Mouse (Mus musculus) neural tube, embryonic 14.5 days (tissue): ENCODE results near the gene Maml3. TPM values are rescaled to one million over a fixed set of nuclear protein-coding genes. Genes with fewer than 3 reads are reported as not detected.

ENCODE experiments used
- ATAC-seq: fragments of 200-750 bp; cut with Nextera tagmentation; 2 replicates; pipeline ENCODE4 v1.8.0; 2017; ENCODE audit warnings: low read depth, mild to moderate bottlenecking, moderate TSS enrichment, moderate library complexity
- H3K27ac ChIP-seq: fragments of 300-500 bp; sonication (generic); 2 replicates; pipeline ENCODE4 v1.5.1; 2014; ENCODE audit warnings: low read depth, mild to moderate bottlenecking, control low read depth, low read length, moderate library complexity, mixed read lengths
- H3K27me3 ChIP-seq: fragments of 300-500 bp; sonication (generic); 2 replicates; pipeline ENCODE4 v1.6.1; 2014; ENCODE audit warnings: low read length; ENCODE audit not compliant: control insufficient read depth, insufficient read depth
- H3K36me3 ChIP-seq: fragments of 300-500 bp; sonication (generic); 2 replicates; pipeline ENCODE4 v1.6.1; 2014; ENCODE audit warnings: low read length, mixed read lengths; ENCODE audit not compliant: control insufficient read depth, insufficient read depth
- H3K4me1 ChIP-seq: fragments of 300-500 bp; sonication (generic); 2 replicates; pipeline ENCODE4 v1.6.1; 2014; ENCODE audit warnings: low read length; ENCODE audit not compliant: control insufficient read depth, insufficient read depth
- H3K4me2 ChIP-seq: fragments of 300-500 bp; sonication (generic); 2 replicates; pipeline ENCODE4 v1.6.1; 2014; ENCODE audit warnings: mild to moderate bottlenecking, low read depth, low read length, control low read depth
- H3K4me3 ChIP-seq: fragments of 300-500 bp; sonication (generic); 2 replicates; pipeline ENCODE4 v1.5.1; 2014; ENCODE audit warnings: low read depth, low read length, control low read depth, mixed read lengths
- H3K9ac ChIP-seq: fragments of 300-500 bp; sonication (generic); replicated peaks from 2 replicates; pipeline ENCODE4 v1.6.1; 2014; ENCODE audit warnings: low read depth, mild to moderate bottlenecking, control low read depth, low read length, mixed read lengths
- H3K9me3 ChIP-seq: fragments of 300-500 bp; sonication (generic); 2 replicates; pipeline ENCODE4 v1.6.1; 2016; ENCODE audit warnings: low read length; ENCODE audit not compliant: control insufficient read depth
- WGBS: fragments of 180-500 bp; shearing (Covaris S2); extraction: QIAGEN DNeasy Blood & Tissue Kit; methylation state at CpG from one replicate; pipeline ENCODE4 v1.1.7; 2014; 5-methylcytosine and 5-hydroxymethylcytosine counted together
- polyA plus RNA-seq: library from polyadenylated mRNA; unstranded; fragments of >200 nt; fragmentation: Nextera tagmentation; extraction: Ambion mirVana; gene quantifications from 2 replicates; pipeline ENCODE4 v1.2.1, GENCODE M21; 2014

The Maml3 gene
- polyA plus RNA-seq, 1 experiment from 2014 or later, result 8.2 TPM

GRCm38 (mm10) chr3:52100926-52101325, 4.0 kb downstream of the Maml3 start:
- Histone ChIP-seq H3K4me1 (peaks cover 3% of the 10 kb centered on the region; the same call in 1 of the 2 replicates), H3K36me3 (no peaks in the 10 kb centered on the region), H3K4me2 (peak overlapping the region; percentile 80), H3K27me3 (no peaks in the 10 kb centered on the region), H3K9ac (peak overlapping the region; percentile 74), H3K9me3 (no peaks in the 10 kb centered on the region), H3K4me3 (peak overlapping the region; percentile 64), H3K27ac (peak overlapping the region; percentile 100; the same call in 1 of the 2 replicates)
- 22% methylated on average over 9 of the region's 9 CpGs for WGBS
- ATAC-seq, result no peak

- no peak overlapping the region for H3K9ac ChIP-seq
- peaks cover 3% of the 10 kb centered on the region; the same call in 1 of the 2 replicates for H3K4me1 ChIP-seq
- H3K4me2 ChIP-seq, result peak overlapping the region; percentile 80; the same call in 1 of the 2 replicates
- no peaks in the 10 kb centered on the region for H3K36me3 ChIP-seq
- H3K4me3 ChIP-seq, result no peak overlapping the region
- peak overlapping the region; percentile 23; the same call in 1 of the 2 replicates for H3K27ac ChIP-seq
- no peaks in the 10 kb centered on the region for H3K27me3 ChIP-seq
- no peak for ATAC-seq
- WGBS, result 37% methylated on average over 4 of the region's 4 CpGs
- no peaks in the 10 kb centered on the region for H3K9me3 ChIP-seq
Observed at GRCm38 (mm10) chr3:52100306-52100705, 4.6 kb downstream of the Maml3 start.

DNA sequence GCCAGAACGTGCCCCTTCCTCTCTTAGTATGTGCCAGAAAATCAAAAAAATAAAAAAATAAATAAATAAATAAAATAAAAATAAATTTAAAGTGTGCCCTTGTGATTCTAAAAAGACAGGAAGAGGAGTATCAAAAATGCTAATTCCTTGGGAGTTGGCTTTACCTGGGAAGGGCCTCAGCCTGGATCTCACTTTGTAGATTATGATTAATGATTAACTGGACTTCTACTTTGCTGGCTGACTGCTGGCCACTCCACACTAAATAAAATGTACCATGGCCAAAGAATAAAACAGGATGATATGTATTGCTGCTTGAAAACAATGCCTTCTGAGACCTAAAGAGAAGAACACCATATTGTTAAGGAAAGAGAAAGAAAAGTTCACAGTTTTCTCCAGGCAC, 5.6 kb downstream of the Maml3 start:
- no peaks in the 10 kb centered on the region for H3K27me3 ChIP-seq
- peaks cover 3% of the 10 kb centered on the region; the same call in 1 of the 2 replicates for H3K4me1 ChIP-seq
- ATAC-seq, result no peak
- no peak overlapping the region for H3K4me3 ChIP-seq
- H3K27ac ChIP-seq, result no peak overlapping the region
- H3K9ac ChIP-seq, result no peak overlapping the region
- H3K36me3 ChIP-seq, result no peaks in the 10 kb centered on the region
- WGBS, result 89% methylated on average over 1 of the region's 1 CpGs
- H3K4me2 ChIP-seq, result no peak overlapping the region
- H3K9me3 ChIP-seq, result no peaks in the 10 kb centered on the region

DNA sequence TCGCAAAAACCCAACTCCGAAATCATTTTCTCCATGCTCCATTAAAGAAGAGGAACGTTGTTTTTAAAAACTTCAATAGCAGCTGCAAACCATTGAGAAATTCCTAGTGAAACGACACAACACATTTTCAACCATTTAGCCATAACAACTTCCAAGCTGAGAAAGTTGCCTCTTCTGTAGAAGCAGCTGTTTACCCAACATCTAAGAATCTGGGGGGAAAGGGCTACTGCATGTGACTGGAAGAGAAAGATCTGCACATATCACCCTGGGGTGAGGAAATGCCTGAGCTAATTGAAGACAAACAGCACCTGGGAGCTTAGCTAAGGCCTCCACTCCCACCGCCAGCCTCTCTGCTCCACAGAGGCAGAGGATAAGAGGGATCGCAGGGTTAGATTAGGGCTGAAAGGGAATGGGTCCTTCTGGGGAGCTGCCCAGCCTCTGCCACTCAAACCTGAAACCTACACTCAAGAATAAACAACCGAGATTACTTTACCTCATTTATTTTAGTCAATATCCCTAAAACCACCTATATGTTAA, 13.5 kb downstream of the Maml3 start:
- 58% methylated on average over 7 of the region's 7 CpGs for WGBS
- H3K36me3 ChIP-seq, result no peaks in the 10 kb centered on the region
- H3K27me3 ChIP-seq, result no peaks in the 10 kb centered on the region
- no peak for ATAC-seq
- H3K4me1 ChIP-seq, result peaks cover 29% of the 10 kb centered on the region
- no peak overlapping the region for H3K4me2 ChIP-seq
- no peak overlapping the region for H3K4me3 ChIP-seq
- no peak overlapping the region for H3K27ac ChIP-seq
- no peaks in the 10 kb centered on the region for H3K9me3 ChIP-seq
- no peak overlapping the region for H3K9ac ChIP-seq

- ATAC-seq, result no peak
- peaks cover 29% of the 10 kb centered on the region for H3K4me1 ChIP-seq
Observed at GRCm38 (mm10) chr3:52090230-52090873, 14.5 kb downstream of the Maml3 start.

GRCm38 (mm10) chr3:52088458-52089341, 16.2 kb downstream of the Maml3 start:
- ATAC-seq, result peak; percentile 93
- no peaks in the 10 kb centered on the region for H3K27me3 ChIP-seq
- no peaks in the 10 kb centered on the region for H3K9me3 ChIP-seq
- H3K4me1 ChIP-seq, result peaks cover 29% of the 10 kb centered on the region
- WGBS, result 5% methylated on average over 19 of the region's 19 CpGs
- no peak overlapping the region for H3K4me3 ChIP-seq
- peak overlapping the region; percentile 30 for H3K4me2 ChIP-seq
- peak overlapping the region; percentile 83 for H3K27ac ChIP-seq
- H3K9ac ChIP-seq, result no peak overlapping the region; the same call in 1 of the 2 replicates
- H3K36me3 ChIP-seq, result no peaks in the 10 kb centered on the region

More at GRCm38 (mm10) chr3:52090230-52090873, 14.5 kb downstream of the Maml3 start:
- Histone ChIP-seq H3K4me3 (no peak overlapping the region), H3K27me3 (no peaks in the 10 kb centered on the region), H3K9ac (no peak overlapping the region), H3K27ac (no peak overlapping the region), H3K4me2 (no peak overlapping the region), H3K9me3 (no peaks in the 10 kb centered on the region), H3K36me3 (no peaks in the 10 kb centered on the region)
- 33% methylated on average over 8 of the region's 8 CpGs for WGBS

DNA sequence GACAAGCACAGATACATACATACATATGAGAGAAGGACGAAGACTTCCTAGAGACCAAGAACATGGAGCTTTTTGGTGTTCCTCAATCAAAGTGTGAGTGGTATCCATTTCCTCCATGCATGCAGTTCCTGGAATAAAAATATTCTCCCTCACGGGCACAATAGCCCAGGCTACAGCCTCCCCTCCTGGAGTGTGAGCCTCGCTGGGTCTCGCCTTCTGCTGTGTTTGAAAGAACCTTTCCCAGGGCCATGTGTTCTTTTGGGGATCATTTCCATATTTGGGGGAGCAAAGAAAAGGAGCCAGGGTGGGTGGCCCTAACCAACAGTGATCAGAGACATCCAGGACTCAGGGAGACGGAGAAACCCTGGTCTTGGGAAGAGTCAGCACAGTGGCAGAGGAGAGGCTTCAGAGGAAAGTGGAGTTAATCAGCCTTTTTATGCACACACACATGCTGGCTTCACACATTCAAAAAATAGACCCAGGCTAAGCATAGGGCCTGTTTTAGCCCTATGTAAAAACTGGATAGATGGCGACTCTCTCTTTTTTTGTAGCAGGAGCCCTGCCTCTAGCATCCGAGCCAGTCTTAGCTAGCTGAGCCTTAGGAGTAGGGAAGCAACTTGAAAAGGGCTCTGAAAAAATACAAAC, 17.1 kb downstream of the Maml3 start:
- WGBS, result 34% methylated on average over 7 of the region's 7 CpGs
- H3K27me3 ChIP-seq, result no peaks in the 10 kb centered on the region
- H3K4me3 ChIP-seq, result no peak overlapping the region
- H3K27ac ChIP-seq, result peak overlapping the region; percentile 83
- peak overlapping the region; percentile 30; the same call in 1 of the 2 replicates for H3K4me2 ChIP-seq
- H3K36me3 ChIP-seq, result no peaks in the 10 kb centered on the region
- H3K9ac ChIP-seq, result no peak overlapping the region; the same call in 1 of the 2 replicates
- H3K9me3 ChIP-seq, result no peaks in the 10 kb centered on the region
- peaks cover 29% of the 10 kb centered on the region for H3K4me1 ChIP-seq
- ATAC-seq, result peak; percentile 28; the same call in 1 of the 2 replicates

DNA sequence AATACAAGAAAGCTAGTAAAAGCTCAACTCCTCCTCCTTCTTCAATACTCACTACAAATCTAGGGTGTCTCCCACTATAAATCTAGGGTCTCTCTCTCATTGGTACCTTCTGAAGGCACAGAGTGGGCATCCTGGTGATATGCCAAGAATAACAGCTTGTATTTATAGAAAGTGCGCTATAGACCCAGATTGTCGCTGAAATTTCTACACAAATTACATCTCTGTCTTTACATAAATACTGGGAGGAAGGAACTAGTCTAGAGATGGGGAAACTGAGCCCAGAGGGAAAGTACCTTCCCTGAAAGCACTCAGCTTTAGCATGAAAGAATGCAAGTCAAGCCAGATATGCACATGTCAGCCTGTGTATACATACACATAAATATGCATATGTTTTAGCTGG, 26.1 kb downstream of the Maml3 start:
- 90% methylated on average over 2 of the region's 2 CpGs for WGBS

More for the DNA sequence above, 26.1 kb downstream of the Maml3 start:
- no peaks in the 10 kb centered on the region for H3K27me3 ChIP-seq
- no peak for ATAC-seq
- H3K9me3 ChIP-seq, result no peaks in the 10 kb centered on the region
- no peak overlapping the region for H3K4me2 ChIP-seq
- H3K27ac ChIP-seq, result no peak overlapping the region
- H3K36me3 ChIP-seq, result no peaks in the 10 kb centered on the region
- no peaks in the 10 kb centered on the region for H3K4me1 ChIP-seq
- H3K9ac ChIP-seq, result no peak overlapping the region
- H3K4me3 ChIP-seq, result no peak overlapping the region
